Mouse (Mus musculus) neutrophil, adult 5-6 weeks (primary cell): ENCODE measurements around the gene Il6ra. TPM values are rescaled to one million over a fixed set of nuclear protein-coding genes. Genes with fewer than 3 reads are reported as not detected.
A peak's percentile ranks its signal among the peaks of the same experiment; 100 is the strongest.

Experiments
- ATAC-seq: fragments of 151-379, 151-347 bp; 2 replicates; pipeline ENCODE4 v1.8.0; 2017; ENCODE audit warnings: mild to moderate bottlenecking, moderate TSS enrichment; ENCODE audit not compliant: insufficient number of reproducible peaks, poor library complexity, low FRiP score, severe bottlenecking; ENCODE audit errors: extremely low read depth
- total RNA-seq: library from RNA; stranded (forward); fragments of 200-1000 nt; gene quantifications from 2 replicates; pipeline ENCODE4 v1.2.3, GENCODE M21; 2017

The Il6ra gene
- 46.4 and 50.0 TPM in 2 replicates for total RNA-seq

DNA sequence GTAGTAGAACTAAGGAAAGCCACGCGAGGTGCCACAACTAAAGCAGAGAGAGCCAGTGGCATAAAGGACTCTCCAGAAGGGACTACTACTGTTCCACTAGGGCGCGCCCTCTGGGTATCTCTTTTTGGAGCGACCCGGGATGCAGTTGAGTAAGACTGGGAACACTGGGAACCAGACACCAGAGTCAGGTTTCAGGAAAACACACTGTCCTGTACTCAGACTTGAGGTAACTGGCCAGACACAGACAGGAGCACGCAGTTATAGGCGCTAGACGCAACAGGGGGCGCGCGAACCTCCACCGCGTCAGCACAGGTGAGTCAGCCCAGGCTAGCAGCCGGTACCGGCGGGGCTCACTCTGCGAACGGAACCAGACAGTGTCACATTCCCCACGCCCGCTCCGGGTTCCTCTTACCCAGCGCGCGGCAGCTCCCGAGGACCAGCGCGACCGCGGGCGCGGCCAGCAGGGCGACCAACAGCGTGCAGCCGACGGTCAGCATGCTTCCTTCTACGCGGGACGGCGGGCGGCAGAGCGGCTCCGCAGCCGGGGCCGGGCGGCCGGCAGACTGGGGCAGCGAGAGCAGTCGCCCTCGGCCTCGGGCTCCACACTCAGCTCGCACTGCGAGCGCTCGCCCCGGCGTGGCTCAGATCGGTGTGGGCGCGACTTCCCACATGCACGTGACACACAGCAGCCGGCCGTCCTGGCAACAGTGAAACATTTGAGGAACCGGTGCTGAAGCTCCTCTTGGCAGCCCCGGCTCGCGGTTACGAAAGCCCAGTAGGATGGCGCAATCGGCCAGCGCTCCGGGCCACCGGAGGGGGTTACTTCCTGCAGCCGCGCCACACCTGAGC lies at the start of gene Il6ra:
Gene Il6ra (minus strand): TSS at position 654 of the 849 bp plus-strand sequence.
- ATAC-seq = peak; percentile 79

DNA sequence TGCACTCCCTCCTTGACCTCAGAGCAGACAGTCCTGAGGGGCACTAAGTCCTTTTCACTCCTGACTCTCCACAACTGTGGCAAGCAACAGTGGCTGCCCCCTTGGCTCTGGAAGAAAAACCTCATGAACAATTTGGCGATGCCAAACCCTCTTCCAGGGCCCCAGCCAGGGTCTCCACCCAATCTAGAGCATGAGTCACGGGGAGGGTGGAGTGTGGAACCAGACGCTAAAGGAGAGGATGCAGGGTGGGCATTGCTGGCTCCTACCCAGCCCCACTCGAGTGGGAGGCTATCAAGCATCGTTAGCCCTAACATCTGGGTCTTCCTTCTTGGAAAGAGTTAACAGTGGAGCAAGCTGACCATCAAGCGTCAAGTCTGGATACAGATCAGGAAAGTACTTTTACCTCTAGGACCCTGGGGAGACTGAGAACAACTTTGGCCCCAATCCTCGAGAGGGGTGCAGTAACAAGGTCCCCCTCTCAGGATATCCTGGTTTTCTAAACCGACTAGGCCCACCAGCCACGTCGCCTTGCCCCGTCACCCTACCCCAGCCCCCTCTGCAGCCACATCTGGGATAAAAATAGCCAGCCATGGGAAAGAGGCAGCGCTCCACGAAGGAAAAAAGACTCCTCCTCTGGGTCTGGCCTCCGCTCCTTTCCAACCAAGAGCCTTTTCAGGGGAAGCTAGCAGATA lies 49.2 kb upstream of the Il6ra start:
- no peak for ATAC-seq

DNA sequence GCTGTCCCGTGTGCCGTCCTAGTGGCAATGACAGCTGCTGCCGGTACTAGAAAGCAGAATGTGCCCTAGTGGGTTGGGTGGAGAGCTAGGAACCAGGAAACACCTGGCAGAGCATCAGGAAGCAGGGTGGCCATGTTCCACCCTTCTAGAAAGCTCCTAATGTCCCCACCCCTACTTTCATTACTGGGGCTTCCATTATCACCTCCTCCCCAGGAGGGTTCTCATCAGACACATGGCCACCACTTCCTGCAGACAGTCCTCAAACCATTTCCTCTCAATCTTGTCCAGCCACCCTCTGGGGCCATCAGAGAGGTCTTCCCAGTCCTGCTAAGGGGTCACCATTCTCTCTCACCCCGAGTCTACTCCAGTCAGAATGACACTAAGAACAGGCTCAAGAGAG lies 48.4 kb upstream of the Il6ra start:
- no peak for ATAC-seq

DNA sequence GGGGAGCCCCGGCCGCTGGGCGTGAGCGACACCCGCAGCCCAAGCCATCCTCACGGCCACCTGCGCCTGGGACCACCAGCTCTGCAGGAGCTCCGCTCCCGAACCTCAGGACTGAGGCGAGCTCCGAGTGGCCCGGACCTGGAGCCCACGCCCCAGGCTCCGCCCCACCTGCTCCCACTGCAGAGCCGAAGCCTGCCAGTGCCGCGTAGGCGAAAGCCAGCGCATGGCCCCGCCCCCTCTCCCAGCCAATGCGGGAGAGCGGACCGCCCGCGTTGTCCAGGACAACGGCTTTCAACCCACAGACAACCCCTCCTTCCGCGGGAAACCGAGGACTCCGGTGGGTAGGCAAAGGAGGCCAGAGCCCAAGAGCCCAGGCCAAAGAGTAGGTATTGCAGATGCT lies 47.5 kb upstream of the Il6ra start:
- peak; percentile 55 for ATAC-seq

DNA sequence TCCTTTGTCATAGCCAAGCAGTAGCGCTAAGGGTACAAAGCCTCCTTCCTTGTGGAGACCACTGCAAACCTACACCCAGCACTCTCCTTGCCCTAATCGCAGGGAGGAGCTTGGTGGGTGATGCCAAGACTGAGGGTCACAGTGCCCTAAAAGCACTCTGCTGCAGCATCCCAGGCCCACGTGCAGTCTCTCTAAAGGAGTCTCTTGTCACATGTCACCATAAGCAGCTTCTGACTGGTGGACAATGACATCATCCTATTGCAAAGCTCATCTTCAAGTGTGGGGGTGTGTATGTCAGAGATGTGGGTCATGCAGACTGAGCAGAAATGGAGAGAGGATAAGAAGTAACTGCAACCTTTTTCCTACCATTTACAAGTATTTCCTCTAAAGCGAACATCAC lies 46.4 kb upstream of the Il6ra start:
- ATAC-seq = no peak

DNA sequence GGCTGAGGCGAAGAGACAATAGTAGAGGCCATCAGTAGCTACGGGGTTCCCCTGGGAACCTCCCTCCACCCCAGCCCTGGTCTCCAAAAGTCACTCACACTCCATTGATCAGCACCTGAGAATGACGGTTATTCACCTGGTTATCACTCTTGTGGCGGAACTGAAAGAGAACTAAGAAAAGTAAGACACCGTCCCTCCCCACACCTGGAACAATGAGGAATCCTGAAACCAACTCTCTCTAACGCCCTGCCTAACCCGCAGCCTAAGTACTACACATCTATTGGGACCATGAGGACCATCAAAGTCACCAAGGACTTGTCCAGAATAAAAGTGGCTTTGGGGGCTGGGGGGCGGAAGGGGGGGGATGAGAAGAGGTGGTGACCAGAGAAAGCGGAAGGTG lies 44.9 kb upstream of the Il6ra start:
- no peak for ATAC-seq

DNA sequence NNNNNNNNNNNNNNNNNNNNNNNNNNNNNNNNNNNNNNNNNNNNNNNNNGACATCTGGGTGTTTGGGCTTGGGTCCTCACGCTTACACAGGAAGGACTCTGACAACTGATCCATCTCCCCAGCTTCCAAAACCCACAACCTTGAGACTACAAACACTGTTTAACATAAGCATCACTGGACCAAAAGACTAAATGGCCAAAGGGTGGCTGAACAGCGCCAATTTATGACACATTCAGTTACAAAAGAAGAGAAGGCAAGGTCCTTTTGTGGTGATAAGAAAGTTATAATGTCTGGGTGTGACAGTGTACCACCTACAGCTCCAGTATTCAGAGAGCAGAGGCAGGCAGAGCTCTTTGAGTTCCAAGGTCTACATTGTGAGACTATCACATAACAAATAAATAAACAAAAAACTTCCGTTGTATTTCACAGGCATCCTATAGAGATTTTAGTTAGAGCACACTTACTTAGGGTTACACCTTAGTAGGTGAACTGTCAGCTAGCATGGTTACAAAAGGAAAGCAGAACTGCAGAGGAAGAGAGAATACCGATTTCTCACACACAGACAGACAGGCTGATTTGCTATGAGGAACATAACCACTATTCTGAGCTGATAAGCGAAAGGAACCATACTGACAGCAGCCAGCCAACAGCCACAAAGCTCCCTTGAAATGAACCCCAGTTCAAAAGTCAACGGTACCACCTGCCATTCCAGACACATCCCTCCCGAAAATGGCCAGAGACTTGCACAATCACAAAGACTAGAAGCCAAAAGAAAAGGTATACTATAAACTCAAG lies 43.4 kb upstream of the Il6ra start:
- ATAC-seq = no peak

DNA sequence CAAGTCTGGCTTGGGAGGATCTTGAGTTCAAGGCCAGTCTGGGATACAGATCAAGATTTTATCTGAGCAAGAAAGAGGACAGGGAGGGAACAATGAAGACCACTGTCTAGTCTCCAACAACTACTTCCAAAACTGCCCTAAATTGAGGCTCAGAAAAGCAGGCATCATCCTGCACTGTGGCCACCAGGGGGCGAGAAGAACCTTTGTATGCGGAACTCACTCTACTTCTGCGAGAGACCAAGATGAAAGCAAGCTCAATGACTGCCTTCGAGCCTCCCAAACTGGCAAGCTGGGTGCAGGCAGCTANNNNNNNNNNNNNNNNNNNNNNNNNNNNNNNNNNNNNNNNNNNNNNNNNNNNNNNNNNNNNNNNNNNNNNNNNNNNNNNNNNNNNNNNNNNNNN lies 40.4 kb upstream of the Il6ra start:
- peak; percentile 73 for ATAC-seq

DNA sequence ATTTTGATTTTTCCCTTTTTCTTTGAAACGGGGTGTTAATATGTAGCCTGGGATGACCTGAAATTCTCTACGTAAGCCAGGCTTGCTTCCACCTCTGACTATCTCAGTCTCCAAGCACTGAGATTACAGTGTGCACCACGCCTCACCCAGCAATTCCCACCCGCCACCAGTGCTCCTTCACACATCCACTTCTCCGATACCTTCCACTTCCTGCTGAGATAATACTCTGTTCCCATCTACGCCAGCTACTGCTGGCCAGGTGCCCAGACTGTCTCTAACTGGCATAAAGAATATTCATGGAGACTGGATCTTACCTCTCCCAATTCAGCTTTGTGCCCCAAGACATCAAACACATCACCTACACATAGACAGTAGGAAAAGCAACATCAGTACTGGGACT lies 35.7 kb upstream of the Il6ra start:
- ATAC-seq = no peak

DNA sequence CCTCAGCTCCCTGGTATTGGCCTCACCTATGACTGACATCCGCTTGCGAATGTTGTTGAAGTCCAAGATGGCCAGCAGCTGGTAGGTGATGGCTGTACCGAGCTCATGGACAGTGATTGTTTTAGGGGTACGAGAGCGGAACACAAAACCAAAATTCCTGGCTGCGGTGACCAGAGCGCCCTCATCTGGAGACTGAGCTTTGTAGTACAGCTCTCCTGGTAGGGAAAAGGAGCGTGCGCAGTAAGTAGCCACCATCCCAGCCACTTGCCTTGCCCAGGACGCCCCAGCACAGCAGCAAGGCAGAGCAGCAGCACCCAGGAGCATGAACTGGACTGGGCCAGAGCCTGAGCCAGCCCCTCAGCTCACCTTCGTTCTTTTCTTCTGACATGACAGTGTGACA lies 35.0 kb upstream of the Il6ra start:
- no peak for ATAC-seq

DNA sequence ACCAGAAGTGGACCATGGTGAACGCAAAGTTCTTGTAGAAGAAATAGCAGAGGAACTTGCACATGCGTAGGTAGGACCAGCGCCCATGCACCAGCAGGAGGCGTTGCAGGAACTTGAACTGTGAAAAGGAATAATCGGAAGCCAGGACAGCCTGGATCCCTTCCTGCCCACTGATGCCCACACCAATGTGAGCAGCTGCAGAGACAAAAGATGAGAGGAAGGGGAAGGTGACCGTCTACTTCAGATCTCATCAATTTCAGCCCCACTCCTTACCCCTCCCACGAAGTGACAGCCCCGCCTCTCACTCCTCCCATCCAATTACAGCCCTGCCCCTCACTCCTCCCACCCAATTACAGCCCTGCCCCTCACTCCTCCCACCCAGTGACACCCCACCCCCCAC lies 32.0 kb upstream of the Il6ra start:
- ATAC-seq = no peak

DNA sequence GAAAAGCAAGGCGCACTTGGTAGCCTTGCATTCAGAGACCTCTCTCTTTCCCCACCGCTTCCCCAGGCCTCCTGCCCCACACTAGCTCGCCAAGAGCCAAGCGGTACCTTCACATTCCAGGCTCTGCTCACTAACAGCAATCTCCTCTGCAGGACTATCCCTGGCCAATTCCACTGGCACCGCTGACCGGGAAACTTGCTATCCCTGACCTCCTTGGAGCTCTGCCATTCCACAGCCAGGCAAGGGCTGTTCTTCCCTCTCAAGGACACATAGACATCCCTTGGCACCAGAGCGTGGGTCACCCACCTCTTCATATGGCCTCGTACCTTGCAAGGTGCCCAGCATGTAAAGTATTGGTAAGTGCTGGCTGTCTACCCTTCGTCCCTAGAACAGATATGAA lies 29.9 kb upstream of the Il6ra start:
- no peak for ATAC-seq

DNA sequence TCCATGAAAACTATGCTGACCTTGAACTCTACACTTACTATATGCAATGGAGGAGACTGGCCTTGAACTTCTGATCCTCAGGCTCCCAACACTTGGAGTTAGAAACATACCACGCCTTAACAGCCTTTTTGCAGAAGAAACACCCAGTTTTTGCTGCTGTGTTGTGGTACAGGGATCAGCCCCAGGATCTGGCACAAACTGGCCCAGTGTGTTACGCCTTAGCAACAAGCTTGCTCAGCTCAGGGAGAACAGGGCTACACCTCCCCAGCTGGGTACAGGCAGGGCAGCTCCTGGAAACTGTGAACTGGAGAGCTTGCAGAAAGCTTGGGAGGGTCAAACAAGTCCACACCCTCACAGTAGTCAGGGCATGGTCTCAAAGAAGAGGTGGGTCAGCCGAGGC lies 23.5 kb upstream of the Il6ra start:
- no peak for ATAC-seq

DNA sequence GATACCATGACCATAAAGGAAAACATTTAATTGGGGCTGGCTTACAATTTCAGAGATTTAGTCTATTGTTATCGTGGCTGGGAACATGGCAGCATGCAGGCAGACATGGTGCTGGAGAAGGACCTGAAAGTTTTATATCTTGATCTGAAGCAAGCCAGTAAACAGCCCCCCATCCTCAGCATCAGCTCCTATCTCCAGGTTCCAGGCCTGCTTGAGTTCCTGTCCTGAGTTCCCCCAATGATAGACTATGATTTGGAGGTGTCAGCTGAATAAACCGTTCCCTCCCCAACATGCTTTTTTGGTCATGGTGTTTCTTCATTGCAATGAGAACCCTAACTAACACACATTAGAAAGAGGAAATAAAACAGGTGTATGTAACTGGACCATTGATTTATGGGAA lies 19.9 kb upstream of the Il6ra start:
- no peak for ATAC-seq

DNA sequence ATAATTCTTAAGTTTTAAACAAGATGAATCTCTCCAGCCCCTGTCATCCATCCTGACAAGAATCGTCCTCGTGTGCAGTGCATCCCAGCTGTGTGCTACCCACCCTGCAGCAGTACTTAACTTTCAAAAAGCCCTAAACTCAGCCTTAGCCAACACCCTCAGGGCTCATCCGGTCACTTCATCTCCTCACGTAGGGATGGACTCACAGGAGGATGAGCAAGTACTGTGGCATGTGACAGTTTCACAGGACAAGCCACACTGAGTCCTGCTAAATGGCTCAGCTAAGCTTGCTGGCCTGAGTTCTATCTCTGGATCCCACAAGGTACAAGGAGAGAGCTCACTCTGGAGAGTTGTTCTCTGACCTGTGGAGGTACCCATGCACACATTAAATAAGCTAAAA lies 16.0 kb upstream of the Il6ra start:
- ATAC-seq = no peak

DNA sequence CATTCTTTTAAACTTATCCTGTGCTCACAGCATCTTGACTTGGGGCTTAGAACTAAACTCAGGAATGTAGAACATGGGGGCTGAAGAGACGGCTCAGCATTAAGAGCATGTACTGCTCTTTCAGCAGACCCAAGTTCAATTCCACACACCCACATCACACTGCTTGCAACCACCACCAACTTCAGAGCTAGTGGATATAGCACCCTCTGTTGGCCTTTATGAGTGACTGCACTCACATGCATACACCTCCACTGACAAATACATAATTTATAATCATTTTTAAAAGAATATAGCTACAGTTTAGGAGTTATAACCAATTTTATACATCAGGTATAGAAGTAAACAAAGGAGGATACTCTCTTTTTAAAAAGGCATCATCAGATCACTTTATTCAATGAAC lies 13.4 kb upstream of the Il6ra start:
- ATAC-seq = 0 out of 2 replicates have a peak, but pooled peaks have one; percentile 39

DNA sequence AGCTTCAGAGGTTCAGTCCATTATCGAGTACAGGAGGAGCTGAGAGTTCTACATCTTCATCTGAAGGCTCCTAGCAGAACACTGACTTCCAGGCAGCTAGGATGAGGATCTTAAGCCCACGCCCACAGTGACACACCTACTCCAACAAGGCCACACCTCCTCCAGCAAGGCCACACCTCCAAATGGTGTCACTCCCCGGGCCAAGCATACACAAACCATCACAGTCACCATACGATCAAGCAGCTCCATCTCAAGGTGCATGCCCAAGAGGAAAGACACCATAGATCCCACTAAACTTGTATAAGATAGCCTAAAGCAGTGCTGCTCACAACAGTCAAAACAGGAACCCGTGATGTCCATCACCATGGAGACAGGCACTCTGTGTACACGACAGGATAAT lies 7.7 kb upstream of the Il6ra start:
- ATAC-seq = no peak

DNA sequence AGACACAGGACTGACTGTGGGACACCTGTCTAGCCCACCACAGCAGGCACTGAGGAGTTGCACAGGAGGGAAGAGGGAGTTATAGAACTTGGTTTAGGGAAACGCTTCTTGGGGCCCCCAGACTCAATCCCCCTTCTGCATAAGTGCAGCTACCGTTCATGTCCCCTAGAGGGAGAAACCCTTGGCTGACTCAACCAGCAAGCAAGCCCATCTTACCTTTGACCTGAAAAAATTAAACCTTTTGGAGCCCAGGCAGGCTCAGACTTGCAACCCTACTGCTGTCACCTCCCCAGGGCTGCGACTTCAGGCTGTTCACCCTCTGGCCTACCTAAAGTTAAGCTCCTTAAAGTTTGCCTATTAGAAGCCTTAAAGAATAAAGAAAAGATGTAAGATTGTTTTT lies 4.4 kb upstream of the Il6ra start:
- no peak for ATAC-seq

DNA sequence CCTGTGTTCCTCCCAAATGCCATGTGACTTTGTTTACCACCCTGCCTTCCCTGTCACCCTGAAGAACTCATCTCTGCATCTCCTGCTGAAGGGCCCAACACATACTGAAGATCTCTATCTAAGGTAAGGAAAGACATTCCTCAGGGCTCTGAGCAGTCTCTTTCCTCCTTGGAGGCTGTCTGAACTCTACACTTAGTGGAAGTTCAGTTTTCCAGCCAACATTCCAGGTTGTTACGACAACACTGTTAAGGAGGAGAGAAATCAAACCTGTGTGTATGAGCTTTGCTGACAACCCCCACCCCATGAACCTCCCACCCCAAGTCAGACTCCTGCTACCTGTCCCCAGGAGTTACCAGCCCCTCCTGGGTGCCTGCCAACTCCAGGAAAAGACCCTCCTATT lies 3.6 kb upstream of the Il6ra start:
- no peak for ATAC-seq

DNA sequence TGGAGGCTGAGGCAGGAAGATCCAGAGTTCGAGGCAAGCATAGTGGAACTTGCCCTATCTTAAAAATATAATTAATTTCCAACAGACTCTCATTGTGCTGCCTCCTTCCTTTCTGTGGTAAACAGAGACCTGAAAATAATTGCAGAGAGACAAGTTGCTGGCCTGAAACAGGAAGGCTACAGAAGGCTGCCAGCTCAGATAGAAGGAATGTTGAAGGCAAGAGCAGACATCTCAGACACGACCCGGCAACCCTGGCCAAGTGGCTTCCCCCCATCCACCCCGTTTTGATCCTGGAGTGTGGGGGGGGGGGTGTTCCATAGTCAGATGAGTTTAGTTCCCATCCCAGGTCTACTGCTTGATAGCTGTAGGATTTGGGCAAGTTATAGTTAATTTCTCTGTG lies 1.7 kb upstream of the Il6ra start:
- no peak for ATAC-seq
